Mouse (Mus musculus) heart, postnatal 0 days (tissue): Measurements from ENCODE around the gene Hist1h2ao.
"Not testable (repeated sequence)": the region's sequence is repeated elsewhere in the genome, so short reads cannot be mapped to it uniquely, and the experiment has no call there.

Experiments used
- CTCF ChIP-seq: IDR thresholded peaks from 2 replicates; pipeline ENCODE4 v1.5.1; 2016; ENCODE audit warnings: antibody characterized with exemption, control low read depth, low read depth
- EP300 ChIP-seq: IDR thresholded peaks from 2 replicates; pipeline ENCODE4 v1.6.1; 2016; ENCODE audit warnings: antibody characterized with exemption, low read depth

GRCm38 (mm10) chr13:21797163-21797562 is 13.1 kb upstream of the Hist1h2ao start:
- not testable (repeated sequence) for TF ChIP-seq CTCF, EP300
